Mouse (Mus musculus): ENCODE results near the gene Wipf2.

Wipf2 gene

DNA sequence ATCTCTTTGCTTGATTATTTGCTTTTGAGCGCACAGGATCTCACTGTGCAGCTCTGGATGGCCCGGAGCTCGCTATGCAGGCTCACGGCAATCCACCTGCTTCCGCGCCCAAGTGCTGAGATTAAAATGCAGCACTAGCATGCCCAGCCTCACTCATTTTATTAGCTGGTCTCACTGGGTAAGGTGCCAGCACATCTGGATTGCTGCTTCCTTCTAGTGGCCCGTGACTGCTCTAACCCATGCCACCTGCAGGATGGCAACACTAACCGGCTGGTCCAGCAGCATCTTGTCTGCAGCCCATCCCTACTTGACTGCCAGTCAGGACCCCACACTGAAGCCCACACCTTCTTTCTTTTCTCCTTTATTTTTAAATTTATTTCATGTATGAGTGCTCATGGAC, 9.3 kb upstream of the Wipf2 start:
- DNase-seq (ENCODE audit: low read depth, low spot score): no peak

DNA sequence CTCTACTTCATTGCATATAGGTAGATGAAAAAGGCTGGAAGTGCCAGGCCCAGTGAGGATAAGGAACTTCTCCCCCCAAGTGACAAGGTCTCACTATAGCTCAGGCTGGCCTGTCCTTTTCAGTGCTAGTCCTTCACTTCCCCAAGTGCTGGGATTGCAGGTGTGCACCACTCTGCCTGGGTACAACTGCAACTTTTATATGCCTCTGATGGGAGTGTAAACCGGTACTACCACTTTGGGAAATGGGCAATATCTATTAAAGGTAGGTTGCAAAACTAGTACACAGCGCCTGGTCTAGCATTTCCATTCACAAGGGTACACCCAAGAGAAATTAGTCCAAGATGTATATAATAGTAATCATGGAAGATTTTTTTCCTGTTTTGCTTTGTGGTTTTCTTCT, 8.8 kb upstream of the Wipf2 start:
- no peak for DNase-seq (ENCODE audit: low read depth, low spot score)

DNA sequence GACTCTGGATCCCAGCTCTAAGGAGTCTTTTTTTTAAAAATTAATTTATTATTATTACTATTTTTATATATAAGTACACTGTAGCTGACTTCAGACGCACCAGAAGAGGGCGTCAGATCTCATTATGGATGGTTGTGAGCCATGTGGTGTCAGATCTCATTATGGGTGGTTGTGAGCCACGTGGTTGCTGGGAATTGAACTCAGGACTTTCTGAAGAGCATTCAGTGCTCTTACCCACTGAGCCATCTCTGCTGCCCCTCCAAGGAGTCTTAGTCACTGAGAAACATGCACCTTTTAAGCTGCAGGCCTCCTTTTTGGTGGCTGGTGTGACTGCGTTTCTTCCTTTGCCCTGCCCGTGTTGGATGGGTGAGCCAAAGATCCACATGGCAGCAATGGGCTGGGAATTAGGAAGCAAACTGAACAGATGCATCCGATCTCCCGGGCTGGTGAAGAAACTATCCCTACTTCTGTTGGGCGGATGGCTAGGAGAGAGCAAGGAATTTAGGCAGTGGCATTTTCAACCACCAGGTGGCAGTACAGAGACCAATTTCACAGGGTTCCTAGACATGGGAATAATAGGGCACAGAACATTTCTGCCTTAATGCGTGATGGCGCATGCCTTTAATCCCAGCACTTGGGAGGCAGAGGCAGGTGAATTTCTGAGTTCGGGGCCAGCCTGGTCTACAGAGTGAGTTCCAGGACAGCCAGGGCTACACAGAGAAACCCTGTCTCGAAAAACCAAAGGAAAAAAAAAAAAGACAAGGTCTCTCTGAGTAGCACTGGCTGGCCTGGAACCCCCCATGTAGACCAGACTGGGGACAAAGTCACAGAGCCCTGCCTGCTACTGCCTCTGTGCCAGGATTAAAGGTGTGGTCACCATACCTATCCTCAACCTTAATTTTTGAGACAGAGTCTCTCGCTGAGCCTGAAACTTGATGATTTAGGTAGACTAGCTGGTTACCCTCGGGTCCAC, 4.4 kb upstream of the Wipf2 start:
- peak; percentile 92 for DNase-seq (ENCODE audit: low read depth, low spot score)

DNA sequence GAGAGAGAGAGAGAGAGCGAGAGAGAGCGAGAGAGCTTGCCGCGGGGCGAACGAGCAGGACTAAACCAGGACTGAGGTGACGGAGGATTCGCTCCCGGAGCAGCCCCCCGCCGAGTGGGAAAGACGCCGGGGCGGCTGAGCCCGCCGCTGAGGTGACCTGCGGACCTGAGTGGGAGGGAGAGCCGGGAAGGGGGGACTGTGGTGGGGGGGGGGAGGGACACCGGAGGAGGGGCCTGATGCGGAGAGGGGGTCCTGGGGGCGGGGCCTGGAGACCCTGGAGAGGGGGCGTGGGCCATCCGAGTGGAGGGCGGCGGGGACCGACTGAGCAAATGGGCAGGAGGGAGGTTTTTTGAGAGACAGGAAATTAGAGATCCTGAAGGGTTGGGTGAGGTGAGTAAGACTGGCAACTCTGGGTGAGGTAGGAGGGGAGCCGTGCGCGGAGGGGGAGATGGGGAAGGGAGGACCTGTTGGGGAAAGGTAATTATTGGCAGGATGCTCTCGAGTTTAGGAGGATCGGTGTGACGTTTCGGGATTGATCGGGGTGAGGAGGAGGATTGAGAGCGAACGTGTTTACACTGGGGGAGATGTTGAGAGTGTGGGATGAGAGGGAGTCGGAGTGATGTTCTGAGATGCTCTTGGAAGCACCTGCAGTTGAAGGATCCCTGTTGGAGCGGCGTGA, 452 bp downstream of the Wipf2 start:
- DNase-seq (ENCODE audit: low read depth, low spot score): no peak

DNA sequence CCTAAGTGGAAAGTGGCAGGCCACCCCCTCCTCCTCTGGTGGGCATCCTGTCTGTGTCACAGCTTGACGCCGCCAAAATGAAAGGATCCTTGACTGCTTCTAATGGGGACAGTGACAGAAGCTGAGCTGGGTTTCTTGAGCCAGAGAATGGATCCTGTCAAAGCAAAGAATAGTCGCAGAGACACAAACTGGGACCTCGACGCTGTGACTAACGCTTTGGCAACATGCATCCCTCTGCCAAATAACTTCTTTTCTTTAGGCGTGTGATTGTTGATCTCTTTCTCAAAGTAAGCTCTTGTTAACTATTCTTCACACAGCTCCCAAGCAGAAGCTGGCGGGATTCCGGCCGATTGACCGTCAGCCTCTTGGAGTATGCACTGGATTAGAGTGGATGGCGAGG, 3.9 kb downstream of the Wipf2 start:
- DNase-seq (ENCODE audit: low read depth, low spot score): peak; percentile 39

DNA sequence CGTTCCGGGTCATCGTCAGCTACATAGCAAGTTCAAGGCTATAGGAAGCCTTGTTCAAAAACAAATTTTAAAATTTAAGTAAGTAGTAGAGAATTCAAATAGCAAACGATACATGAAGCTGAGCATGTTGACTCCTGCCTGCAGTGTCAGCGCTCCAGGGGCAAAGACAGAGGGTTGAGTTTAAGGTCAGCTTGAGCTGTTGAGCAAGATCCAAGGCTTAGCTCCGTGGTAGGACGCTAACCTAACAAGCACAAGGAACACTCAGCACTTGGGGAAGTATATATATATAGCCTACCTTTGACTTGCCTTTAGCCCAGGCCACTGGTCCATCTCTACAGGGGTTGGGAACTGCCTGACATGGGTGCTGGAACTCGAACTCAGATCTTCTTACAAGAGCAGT, 6.5 kb downstream of the Wipf2 start:
- DNase-seq (ENCODE audit: low read depth, low spot score): no peak

DNA sequence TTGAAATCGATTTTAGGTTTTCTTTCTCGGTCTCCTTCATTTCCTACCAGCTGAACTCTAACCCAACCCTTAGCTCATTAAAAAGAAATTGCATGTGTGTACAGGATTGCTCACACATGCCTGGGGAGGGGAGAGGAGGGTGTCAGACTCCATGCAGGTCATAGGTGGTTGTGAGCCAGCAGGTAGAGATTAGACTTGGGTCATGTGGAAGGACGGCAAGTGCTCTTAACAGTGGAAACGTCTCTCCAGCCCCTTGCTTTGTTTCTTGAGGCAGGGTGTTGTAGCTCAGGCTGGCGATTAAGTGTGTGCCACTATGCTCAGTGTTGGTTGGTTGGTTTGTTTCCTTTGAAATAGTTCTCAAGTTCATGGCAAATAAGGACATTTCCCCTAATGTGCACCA, 7.4 kb downstream of the Wipf2 start:
- no peak for DNase-seq (ENCODE audit: low read depth, low spot score)

DNA sequence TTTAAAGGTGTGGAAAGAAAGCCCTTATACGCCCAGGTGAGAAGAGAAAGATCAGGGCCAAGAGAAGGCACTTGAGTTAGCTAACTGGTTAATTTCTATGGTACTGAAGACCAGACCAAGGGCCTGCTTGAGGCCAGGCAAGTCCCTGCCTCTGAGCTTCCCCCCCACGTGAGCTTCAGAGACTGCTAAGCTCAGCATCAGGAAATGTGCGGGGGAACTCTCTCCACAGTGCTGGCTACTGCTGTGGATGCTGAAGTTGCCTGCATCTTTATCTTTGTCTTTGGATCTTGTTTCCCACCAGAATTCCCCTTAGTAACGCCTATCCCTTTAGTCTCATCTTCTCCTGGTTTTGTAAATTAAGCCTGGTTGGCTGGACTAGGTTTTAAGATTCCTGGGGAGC, 8.0 kb downstream of the Wipf2 start:
- no peak for DNase-seq (ENCODE audit: low read depth, low spot score)

DNA sequence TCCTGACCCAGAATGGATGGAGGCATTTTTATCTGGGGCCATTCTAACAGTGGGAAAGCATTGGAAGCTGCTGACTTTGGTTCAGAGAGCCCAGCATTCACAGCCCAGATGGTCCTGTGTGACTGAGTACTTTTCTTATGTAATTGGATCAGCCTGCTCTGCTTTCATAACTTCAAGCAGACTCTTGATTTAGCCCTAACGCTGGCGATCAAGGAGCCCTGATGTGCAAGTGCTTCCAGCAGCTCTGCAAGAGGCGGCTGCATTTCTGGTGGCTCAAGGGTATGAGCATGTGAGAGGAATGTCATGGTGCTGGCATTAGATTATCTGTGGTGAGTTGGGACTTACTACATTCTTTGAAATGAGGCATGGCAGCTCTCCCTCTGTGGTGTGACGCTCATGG, 8.6 kb downstream of the Wipf2 start:
- no peak for DNase-seq (ENCODE audit: low read depth, low spot score)

DNA sequence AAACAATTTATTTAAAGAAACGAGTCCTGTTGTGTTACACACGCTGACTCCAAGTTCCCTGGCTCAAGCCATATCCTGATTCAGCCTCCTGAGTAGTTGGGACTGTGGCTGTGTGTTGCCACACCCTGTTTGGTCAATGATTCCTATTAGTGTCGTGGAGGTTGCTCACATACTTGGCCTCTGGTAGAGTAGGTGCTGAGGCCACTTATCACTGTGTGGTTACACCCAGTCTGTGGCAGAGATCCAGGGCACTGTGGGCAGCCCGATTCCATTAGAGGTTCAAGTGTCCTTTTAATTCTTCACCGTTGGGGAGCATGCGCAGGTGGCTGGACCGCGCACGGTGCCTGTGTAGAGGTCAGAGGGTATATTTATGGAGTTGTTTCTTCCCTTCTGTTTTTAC, 10.5 kb downstream of the Wipf2 start:
- DNase-seq (ENCODE audit: low read depth, low spot score): peak; percentile 20

DNA sequence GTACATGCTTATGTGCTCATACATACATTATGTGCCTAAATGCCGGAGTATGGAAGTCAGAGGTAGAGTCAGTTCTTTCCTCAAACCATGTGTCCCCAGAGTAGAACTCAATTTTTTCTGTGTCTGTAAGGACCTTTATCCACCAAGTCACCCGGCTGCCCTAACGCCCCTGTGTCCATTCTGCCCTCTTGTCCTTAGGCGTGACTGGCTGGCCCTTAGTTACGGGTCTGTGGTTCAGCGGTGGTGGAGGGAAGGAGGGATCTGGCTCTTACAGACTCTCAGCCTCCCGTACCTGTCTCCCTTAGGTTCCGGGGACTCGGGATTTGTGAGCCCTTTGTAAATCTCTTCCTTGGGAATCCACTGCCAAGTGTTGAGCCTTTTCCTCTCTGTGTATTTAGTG, 13.6 kb downstream of the Wipf2 start:
- DNase-seq (ENCODE audit: low read depth, low spot score): no peak

DNA sequence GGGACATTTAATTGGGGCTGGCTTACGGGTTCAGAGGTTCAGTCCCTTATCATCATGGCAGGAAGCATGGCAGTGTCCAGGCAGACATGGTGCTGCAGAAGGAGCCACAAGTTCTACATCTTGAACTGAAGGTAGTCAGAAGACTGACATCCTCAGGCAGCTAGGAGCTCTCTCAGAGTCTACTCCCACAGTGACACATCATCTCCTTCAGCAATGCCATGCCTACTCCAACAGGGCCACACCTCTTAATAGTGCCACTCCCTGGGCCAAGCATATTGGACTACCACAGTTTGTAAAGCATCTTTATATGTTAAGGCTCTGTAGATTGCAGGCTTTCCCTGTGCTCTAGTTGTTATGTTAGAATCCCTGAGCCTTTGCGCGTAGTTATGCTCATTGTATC, 24.3 kb downstream of the Wipf2 start:
- DNase-seq (ENCODE audit: low read depth, low spot score): no peak

DNA sequence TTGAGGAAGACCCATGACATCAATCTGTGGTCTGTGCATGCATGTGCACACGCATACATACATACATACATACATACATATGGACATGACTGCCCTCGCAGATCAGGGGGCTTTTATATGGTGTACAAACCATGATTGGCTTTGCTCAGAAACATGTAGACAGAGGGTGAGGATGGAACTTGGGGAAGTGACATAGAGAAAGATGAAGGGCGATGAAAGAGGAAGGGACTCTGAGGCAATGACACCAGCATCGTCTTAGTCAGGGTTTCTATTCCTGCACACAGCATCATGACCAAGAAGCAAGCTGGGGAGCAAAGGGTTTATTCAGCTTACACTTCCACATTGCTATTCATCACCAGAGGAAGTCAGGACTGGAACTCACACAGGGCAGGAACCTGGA, 25.6 kb downstream of the Wipf2 start:
- no peak for DNase-seq (ENCODE audit: low read depth, low spot score)

DNA sequence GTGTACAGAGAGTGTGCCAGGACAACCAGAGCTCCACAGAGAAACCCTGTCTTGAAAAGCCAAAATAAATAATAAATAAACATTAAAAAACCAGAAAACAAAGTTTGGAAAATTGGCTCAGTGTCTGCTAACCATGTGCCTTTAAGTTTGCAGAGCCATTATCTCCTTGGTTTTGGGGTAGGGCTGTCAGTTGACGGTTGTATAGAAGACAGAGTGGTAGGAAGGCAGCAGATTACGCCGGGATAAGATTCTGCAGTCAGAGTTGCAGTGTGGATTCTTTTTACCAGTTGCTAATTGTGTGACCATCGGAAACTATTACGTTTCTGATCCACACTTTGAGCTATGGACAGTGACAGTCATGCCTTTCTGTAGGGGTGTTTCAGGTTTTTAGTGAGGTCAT, 26.5 kb downstream of the Wipf2 start:
- DNase-seq (ENCODE audit: low read depth, low spot score): no peak

DNA sequence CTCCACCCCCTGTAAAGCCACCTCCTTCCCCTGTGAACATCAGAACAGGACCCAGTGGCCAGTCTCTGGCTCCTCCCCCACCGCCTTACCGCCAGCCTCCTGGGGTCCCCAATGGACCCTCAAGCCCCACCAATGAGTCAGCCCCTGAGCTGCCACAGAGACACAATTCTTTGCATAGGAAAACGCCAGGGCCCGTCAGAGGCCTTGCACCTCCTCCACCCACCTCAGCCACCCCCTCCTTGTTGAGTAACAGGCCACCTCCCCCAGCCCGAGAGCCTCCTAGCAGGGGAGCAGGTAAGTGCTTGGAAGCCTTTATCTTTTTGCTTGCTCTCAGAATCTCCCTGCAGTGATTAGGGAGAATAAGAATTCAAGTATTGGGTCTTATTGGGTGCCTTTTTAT, 29.0 kb downstream of the Wipf2 start:
- peak; percentile 35 for DNase-seq (ENCODE audit: low read depth, low spot score)

DNA sequence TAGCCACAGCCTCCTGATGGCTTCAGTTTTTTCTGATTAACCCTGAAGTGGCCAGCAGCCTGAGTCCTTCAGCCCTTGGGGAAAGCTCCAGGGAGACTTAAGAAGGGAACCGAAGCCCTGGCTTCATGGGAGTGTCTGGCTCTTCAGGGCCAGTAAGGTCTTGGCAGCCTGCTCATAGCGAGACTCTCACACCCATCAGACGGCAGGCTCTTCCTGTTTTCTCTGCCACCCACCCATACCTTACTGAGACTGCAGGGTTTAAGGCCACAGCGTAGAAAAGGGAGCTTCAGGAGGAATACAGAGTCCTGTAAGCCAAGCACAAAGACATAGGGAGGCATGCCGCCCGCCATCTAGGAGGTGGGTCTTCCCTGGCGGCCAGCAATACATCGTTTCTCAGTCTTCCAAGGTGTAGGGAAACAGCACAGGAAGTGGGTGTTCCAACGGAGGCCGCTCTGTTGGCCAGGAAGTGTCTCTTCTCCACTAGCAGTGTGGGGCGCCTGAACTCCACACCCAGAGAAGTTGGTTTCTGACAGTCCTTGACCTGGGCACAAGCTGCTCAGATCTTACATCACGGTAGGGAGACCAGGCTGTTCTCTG, 37.2 kb downstream of the Wipf2 start:
- DNase-seq (ENCODE audit: low read depth, low spot score): no peak

DNA sequence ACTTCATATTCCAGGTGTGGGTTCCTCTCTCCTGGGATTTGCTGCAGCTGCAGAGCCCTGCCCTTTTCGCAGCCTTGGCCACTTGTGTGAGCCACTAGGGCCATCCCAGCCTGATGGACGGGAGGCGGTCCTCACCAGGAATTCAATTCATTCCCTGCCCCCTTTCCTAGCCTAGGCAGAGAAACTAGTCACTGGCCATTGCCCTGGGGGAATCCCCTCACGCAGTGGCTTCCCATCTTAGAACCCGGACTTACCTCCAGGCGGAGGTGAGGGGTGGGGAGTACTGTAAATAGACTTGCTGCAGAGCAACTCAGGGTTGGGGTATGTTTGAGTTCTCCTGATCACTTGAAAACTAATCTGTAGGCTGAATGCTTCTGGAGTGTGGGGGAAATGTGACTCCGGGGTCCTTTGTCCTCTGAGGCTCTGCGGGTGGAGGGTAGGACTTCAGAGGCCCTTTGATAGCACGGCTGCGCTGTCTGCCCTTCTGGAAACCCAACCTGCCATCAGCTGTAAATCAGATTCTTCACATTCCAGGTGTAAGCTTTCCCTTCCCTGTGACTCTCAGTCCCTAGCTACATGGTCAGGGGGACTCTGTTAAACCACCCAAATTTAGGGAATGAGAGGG, 39.3 kb downstream of the Wipf2 start:
- peak; percentile 66 for DNase-seq (ENCODE audit: low read depth, low spot score)

DNA sequence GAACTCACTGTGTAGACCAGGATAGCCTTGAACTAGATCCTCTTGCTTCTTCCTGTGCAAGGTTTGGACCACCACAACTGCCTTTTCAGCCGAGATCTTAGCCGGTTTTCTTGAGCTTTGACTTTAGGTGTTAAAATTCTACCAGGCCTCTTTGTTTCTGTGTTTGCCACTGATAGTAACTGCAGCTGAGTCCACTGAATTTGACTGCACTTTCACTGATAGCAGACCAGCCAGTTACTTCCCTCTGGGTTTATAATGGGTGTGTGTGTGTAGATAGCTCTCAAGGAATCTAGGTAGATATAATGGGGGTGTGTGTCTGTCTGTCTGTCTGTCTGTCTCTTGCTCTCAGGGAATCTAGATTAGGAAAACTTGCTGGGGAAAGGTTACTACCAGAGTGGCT, 41.1 kb downstream of the Wipf2 start:
- no peak for DNase-seq (ENCODE audit: low read depth, low spot score)

DNA sequence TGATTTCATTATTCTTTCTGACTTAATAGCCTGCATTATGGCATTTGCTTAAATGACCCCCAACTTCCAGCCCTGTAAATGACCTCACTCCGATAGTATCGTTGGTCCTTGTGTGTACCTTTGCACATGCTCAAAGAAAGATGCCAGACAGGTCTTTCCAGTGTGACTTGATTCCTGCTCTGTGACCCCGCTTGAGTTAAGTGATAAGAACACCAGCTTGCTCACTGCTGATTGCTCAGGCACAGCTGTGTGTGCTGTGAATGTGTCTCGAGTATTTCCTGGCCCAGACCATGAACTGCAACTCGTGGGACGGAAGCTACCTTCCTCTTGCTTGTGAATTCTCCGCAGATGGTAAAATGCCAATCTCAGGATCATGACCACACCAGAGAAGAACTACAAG, 41.6 kb downstream of the Wipf2 start:
- DNase-seq (ENCODE audit: low read depth, low spot score): no peak

DNA sequence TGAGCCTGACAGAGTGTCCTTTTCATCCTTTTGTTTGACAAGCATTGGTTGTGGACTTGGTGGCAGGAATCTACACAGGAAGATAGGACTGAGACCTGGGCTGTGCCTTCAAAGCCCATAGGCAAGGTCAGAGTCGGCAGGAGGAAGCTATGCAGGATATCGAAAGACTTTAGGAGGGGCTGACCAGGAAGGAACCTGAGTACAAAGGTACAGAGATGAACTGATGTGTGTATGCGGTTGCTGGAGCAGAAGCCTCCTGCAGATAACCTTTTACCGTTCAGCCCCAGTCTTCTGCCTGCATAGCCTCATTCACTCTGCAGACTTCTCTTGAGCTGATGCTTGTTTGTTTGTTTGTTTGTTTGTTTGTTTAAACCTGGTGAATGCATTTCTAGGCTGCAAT, 42.1 kb downstream of the Wipf2 start:
- DNase-seq (ENCODE audit: low read depth, low spot score): no peak

DNA sequence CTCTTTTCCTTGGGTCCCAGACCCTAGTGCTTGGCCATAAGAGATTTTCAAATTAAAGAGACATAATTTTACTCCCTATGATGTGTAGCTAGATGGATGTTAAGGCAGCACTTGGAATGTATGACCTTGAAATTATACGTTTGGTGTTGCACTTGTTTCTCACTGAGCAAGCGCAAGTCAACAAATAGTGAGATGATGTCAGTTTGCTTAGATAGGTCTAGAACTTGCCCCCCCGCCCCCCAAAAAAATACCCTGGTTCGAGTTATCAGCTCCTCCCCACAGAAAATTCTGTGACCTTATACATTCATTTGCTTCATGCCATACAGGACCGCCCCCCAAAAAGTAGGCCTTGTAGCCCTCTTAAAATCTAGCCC, 43.6 kb downstream of the Wipf2 start:
- DNase-seq (ENCODE audit: low read depth, low spot score): no peak

DNA sequence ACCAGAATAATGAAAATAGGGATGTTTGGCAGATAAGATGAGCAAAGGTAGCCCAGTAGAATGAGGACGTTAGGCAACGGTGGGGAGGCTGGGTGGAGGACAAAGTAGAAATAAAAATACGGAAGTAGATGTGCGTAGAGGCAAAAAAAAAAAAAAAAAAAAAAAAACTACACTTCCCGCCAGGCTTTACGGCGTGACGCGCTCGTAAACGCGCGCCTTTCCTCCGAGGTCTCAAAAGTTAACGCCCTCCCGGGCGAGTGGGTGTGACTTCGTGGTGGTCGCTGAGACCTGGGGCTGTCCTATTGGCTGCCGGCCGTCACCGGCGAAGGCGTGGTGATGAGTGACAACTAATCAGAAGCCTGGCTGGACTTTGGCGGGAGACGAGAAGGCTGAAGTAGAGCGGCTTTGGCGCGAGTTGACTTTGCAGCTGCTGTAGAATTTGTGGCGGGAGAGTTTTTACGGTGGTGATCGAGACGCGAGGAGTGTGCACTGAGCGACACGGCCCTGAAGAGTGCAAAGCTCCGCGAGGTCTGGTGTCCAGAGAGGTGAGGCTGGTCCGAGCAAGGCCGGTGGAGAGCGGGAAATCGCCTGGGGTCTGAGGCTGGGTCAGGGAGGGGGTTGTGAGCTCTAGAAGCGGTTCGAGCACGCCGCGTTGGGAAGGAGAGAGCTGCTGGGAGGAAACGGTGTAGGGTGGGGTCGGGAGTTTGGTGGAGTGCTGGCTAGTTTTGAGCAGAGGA, 44.2 kb downstream of the Wipf2 start, which contains the start of gene Cdc6:
TSS of gene Cdc6 (plus strand) at position 365 of the 737 bp plus-strand sequence.
- peak; percentile 100 for DNase-seq (ENCODE audit: low read depth, low spot score)
